Mouse (Mus musculus): ENCODE measurements around the gene Pp2d1.
A peak's percentile ranks its signal among the peaks of the same experiment; 100 is the strongest.
"Not testable (repeated sequence)": the region's sequence is repeated elsewhere in the genome, so short reads cannot be mapped to it uniquely, and the experiment has no call there.

Pp2d1 gene

GRCm38 (mm10) chr17:53539351-53539750 is at the start of gene Pp2d1:
TSS of gene Pp2d1 (minus strand) at chr17:53539451.
- not testable (repeated sequence) for DNase-seq (ENCODE audit: low spot score)

GRCm38 (mm10) chr17:53588097-53588855 is 49.0 kb upstream of the Pp2d1 start:
- DNase-seq (ENCODE audit: low spot score): no peak

- peak; percentile 95 for DNase-seq (ENCODE audit: low spot score)
These were observed 48.0 kb upstream of the Pp2d1 start for GRCm38 (mm10) chr17:53587074-53587851.

GRCm38 (mm10) chr17:53583846-53584579 is 44.8 kb upstream of the Pp2d1 start:
- no peak for DNase-seq (ENCODE audit: low spot score)

GRCm38 (mm10) chr17:53582805-53583204 is 43.6 kb upstream of the Pp2d1 start:
- no peak for DNase-seq (ENCODE audit: low spot score)

- no peak for DNase-seq (ENCODE audit: low spot score)
These were observed 42.9 kb upstream of the Pp2d1 start for GRCm38 (mm10) chr17:53582026-53582585.

- no peak for DNase-seq (ENCODE audit: low spot score)
These were observed 41.0 kb upstream of the Pp2d1 start for GRCm38 (mm10) chr17:53580237-53580636.

- DNase-seq (ENCODE audit: low spot score): no peak
These were observed 40.4 kb upstream of the Pp2d1 start for GRCm38 (mm10) chr17:53579612-53580011.

- no peak for DNase-seq (ENCODE audit: low spot score)
These were observed 39.5 kb upstream of the Pp2d1 start for GRCm38 (mm10) chr17:53578776-53579175.

- DNase-seq (ENCODE audit: low spot score): no peak
These were observed 39.0 kb upstream of the Pp2d1 start for GRCm38 (mm10) chr17:53578249-53578648.

GRCm38 (mm10) chr17:53577754-53578153 is 38.5 kb upstream of the Pp2d1 start:
- no peak for DNase-seq (ENCODE audit: low spot score)

- DNase-seq (ENCODE audit: low spot score): peak; percentile 39
These were observed 37.9 kb upstream of the Pp2d1 start for GRCm38 (mm10) chr17:53577151-53577550.

GRCm38 (mm10) chr17:53573019-53573556 is 33.8 kb upstream of the Pp2d1 start:
- DNase-seq (ENCODE audit: low spot score): no peak

GRCm38 (mm10) chr17:53570932-53571331 is 31.7 kb upstream of the Pp2d1 start:
- not testable (repeated sequence) for DNase-seq (ENCODE audit: low spot score)

GRCm38 (mm10) chr17:53570361-53570875 is 31.2 kb upstream of the Pp2d1 start:
- peak; percentile 42 for DNase-seq (ENCODE audit: low spot score)

- DNase-seq (ENCODE audit: low spot score): peak; percentile 87
These were observed 30.6 kb upstream of the Pp2d1 start for GRCm38 (mm10) chr17:53569829-53570228.

- peak; percentile 34 for DNase-seq (ENCODE audit: low spot score)
These were observed 29.6 kb upstream of the Pp2d1 start for GRCm38 (mm10) chr17:53568734-53569386.

- peak; percentile 77 for DNase-seq (ENCODE audit: low spot score)
These were observed 28.9 kb upstream of the Pp2d1 start for GRCm38 (mm10) chr17:53568118-53568517.

- peak; percentile 70 for DNase-seq (ENCODE audit: low spot score)
These were observed 28.3 kb upstream of the Pp2d1 start for GRCm38 (mm10) chr17:53567346-53568101.

- DNase-seq (ENCODE audit: low spot score): peak; percentile 91
These were observed 27.7 kb upstream of the Pp2d1 start for GRCm38 (mm10) chr17:53566919-53567345.

Measured in MN1 (cell line).